Mouse (Mus musculus): Measurements from ENCODE around the gene Vmn2r82. TPM values are rescaled to one million over a fixed set of nuclear protein-coding genes. Genes with fewer than 3 reads are reported as not detected.

Gene Vmn2r82
- polyA plus RNA-seq, 1 experiment from 2014 or later = not detected

Other genes with a start within 250 kb of the Vmn2r82 start
- gene Vmn2r80, start 207.8 kb upstream of the Vmn2r82 start, polyA plus RNA-seq (2015; fragmentation: Nextera tagmentation; extraction: Ambion mirVana) = not detected in 2 replicates
- gene Vmn2r81, start 108.8 kb upstream of the Vmn2r82 start, polyA plus RNA-seq (2015; fragmentation: Nextera tagmentation; extraction: Ambion mirVana) = not detected in 2 replicates
- gene Vmn2r83, start 112.2 kb downstream of the Vmn2r82 start, polyA plus RNA-seq (2015; fragmentation: Nextera tagmentation; extraction: Ambion mirVana) = not detected in 2 replicates
- 67.0 and 68.9 TPM in 2 replicates for gene Plpp2, start 177.3 kb downstream of the Vmn2r82 start, polyA plus RNA-seq (2015; fragmentation: Nextera tagmentation; extraction: Ambion mirVana)
- 27.4 and 29.4 TPM in 2 replicates for gene Mier2, start 198.7 kb downstream of the Vmn2r82 start, polyA plus RNA-seq (2015; fragmentation: Nextera tagmentation; extraction: Ambion mirVana)
- gene Theg, start 230.8 kb downstream of the Vmn2r82 start, polyA plus RNA-seq (2015; fragmentation: Nextera tagmentation; extraction: Ambion mirVana) = not detected in 2 replicates

Data from kidney, postnatal 0 days (tissue).